Mouse (Mus musculus) liver, embryonic 11.5 days (tissue): ENCODE results near the gene Gm7324. TPM values are rescaled to one million over a fixed set of nuclear protein-coding genes. Genes with fewer than 3 reads are reported as not detected.
"Not testable (repeated sequence)": the region's sequence is repeated elsewhere in the genome, so short reads cannot be mapped to it uniquely, and the experiment has no call there.

Experiments
- ATAC-seq: fragments of 200-750 bp; cut with Nextera tagmentation; replicated peaks from 2 replicates; pipeline ENCODE4 v1.8.0; 2017; ENCODE audit warnings: moderate number of reproducible peaks, mild to moderate bottlenecking, moderate TSS enrichment, moderate library complexity; ENCODE audit not compliant: low FRiP score
- DNase-seq: peaks from one replicate; pipeline ENCODE4 v3.0.0-alpha.2; 2017; ENCODE audit warnings: low spot score
- H3K27ac ChIP-seq: fragments of 300-500 bp; sonication (generic); 2 replicates; pipeline ENCODE4 v1.5.1; 2014; ENCODE audit warnings: mild to moderate bottlenecking, low read depth, low read length, control low read depth
- H3K27me3 ChIP-seq: fragments of 300-500 bp; sonication (generic); replicated peaks from 2 replicates; pipeline ENCODE4 v1.6.1; 2014; ENCODE audit warnings: low read length, mixed read lengths; ENCODE audit not compliant: control insufficient read depth, insufficient read depth
- H3K36me3 ChIP-seq: fragments of 300-500 bp; sonication (generic); 2 replicates; pipeline ENCODE4 v1.6.1; 2014; ENCODE audit warnings: mild to moderate bottlenecking, low read length, moderate library complexity, mixed read lengths; ENCODE audit not compliant: control insufficient read depth, insufficient read depth
- H3K4me1 ChIP-seq: fragments of 300-500 bp; sonication (generic); replicated peaks from 2 replicates; pipeline ENCODE4 v1.6.1; 2014; ENCODE audit warnings: low read length, mixed read lengths; ENCODE audit not compliant: control insufficient read depth, insufficient read depth
- H3K4me2 ChIP-seq: fragments of 300-500 bp; sonication (generic); 2 replicates; pipeline ENCODE4 v1.6.1; 2014; ENCODE audit warnings: mild to moderate bottlenecking, control low read depth, moderate library complexity
- H3K4me3 ChIP-seq: fragments of 300-500 bp; sonication (generic); 2 replicates; pipeline ENCODE4 v1.5.1; 2014; ENCODE audit warnings: low read depth, low read length, control low read depth
- H3K9ac ChIP-seq: fragments of 300-500 bp; sonication (generic); 2 replicates; pipeline ENCODE4 v1.6.1; 2014; ENCODE audit warnings: low read depth, low read length, control low read depth
- H3K9me3 ChIP-seq: fragments of 300-500 bp; sonication (generic); 2 replicates; pipeline ENCODE4 v1.6.1; 2016; ENCODE audit warnings: low read length, inconsistent platforms, mixed read lengths; ENCODE audit not compliant: control insufficient read depth
- WGBS: fragments of 180-500 bp; shearing (Covaris S2); extraction: QIAGEN DNeasy Blood & Tissue Kit; methylation state at CpG from one replicate; pipeline ENCODE4 v1.1.7; 2014; 5-methylcytosine and 5-hydroxymethylcytosine counted together
- polyA plus RNA-seq: library from polyadenylated mRNA; unstranded; fragments of >200 nt; fragmentation: Nextera tagmentation; extraction: Ambion mirVana; gene quantifications from 2 replicates; pipeline ENCODE4 v1.2.1, GENCODE M21; 2014

Gene Gm7324
- 1.5 and 2.0 TPM in 2 replicates for polyA plus RNA-seq

DNA sequence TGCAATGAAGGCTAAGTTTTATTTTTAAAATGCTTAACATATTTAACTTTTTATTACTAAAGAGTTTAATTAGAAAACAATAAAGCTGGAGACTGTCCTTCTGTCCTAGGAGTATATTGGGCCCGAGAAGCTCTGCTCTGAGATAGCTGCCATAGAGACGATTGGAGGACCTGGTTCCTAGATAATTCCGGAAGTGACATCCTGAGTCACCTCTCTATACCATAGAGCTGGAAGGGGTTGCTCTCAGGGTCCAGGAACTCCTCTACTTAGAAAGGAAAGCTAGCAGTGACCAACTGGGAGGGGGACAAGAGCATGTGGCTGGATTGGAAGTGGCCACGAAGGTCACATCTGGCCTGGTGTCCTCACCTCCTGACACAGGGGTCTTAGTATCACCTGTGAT is at the start of gene Gm7324:
Gm7324 (plus strand) TSS at position 208 of the 400 bp plus-strand sequence.
- 83% methylated on average over 4 of the region's 4 CpGs for WGBS
- H3K36me3 ChIP-seq, H3K9ac ChIP-seq, ATAC-seq, H3K27me3 ChIP-seq, DNase-seq, H3K9me3 ChIP-seq, H3K4me3 ChIP-seq, H3K4me2 ChIP-seq, H3K27ac ChIP-seq, H3K4me1 ChIP-seq: not testable (repeated sequence)

DNA sequence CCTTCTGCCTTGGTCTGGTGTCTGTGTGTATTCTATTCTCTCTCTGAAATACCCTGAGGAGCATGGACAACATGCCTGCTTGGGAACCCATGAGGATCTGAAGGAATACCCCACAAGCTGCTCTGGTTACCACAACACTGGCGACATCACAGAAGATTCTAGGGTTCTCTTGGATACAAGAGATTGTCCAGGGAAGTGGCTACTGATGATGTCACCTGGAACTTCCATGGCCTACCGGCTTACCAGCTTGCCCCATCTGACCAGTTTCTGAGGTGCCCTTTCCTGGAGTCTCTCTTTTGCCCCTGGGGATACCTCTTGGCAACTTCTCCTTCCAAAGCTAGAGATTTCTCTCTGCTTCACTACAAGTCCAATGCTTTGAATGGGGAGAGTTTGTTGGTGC is 20.5 kb upstream of the Gm7324 start, which contains the start of gene Gm8165:
Gm8165 (minus strand) TSS at position 101 of the 400 bp plus-strand sequence.
- H3K9me3 ChIP-seq, DNase-seq, ATAC-seq, H3K27ac ChIP-seq, H3K4me3 ChIP-seq, H3K27me3 ChIP-seq, H3K36me3 ChIP-seq, H3K4me1 ChIP-seq, H3K9ac ChIP-seq, H3K4me2 ChIP-seq: not testable (repeated sequence)
- WGBS, result no CpG with 5 or more reads among the region's 2 CpGs

DNA sequence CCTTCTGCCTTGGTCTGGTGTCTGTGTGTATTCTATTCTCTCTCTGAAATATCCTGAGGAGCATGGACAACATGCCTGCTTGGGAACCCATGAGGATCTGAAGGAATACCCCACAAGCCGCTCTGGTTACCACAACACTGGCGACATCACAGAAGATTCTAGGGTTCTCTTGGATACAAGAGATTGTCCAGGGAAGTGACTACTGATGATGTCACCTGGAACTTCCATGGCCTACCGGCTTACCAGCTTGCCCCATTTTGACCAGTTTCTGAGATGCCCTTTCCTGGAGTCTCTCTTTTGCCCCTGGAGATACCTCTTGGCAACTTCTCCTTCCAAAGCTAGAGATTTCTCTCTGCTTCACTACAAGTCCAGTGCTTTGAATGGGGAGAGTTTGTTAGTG is 29.8 kb downstream of the Gm7324 start, which contains the start of gene Gm16506:
Gm16506 (minus strand) TSS at position 101 of the 400 bp plus-strand sequence.
- H3K4me1 ChIP-seq, H3K4me2 ChIP-seq, H3K9me3 ChIP-seq, H3K27ac ChIP-seq, H3K27me3 ChIP-seq, H3K9ac ChIP-seq, H3K4me3 ChIP-seq, ATAC-seq, DNase-seq, H3K36me3 ChIP-seq: not testable (repeated sequence)
- 90% methylated on average over 2 of the region's 3 CpGs for WGBS

DNA sequence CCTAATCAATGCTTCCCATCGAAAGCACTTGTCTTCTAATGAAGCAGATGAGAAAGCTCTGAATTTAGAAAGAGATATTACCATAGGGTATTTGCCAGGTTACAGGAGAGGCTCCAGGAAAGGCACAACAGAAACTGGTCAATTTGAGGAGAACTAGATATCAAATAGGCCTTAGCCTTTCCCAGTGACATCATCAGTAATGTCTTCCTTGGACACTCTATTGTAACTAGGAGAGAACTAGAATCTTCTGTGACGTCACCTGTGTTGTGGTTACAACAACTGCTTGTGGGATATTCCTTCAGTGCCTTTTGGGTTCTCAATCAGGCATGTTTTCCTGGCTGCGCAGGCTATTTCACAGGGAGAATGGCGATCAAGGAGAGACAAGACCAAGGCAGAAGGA is 49.9 kb downstream of the Gm7324 start, which contains the start of gene Gm6526:
Gm6526 (plus strand) TSS at position 301 of the 400 bp plus-strand sequence.
- not testable (repeated sequence) for ATAC-seq, H3K4me3 ChIP-seq, H3K36me3 ChIP-seq, H3K9ac ChIP-seq, H3K27me3 ChIP-seq, H3K9me3 ChIP-seq, H3K4me2 ChIP-seq, H3K4me1 ChIP-seq, H3K27ac ChIP-seq, DNase-seq
- WGBS, result 79% methylated on average over 4 of the region's 4 CpGs

Other genes with a start within 250 kb of the Gm7324 start
- gene Gm5799, start 154.3 kb upstream of the Gm7324 start, polyA plus RNA-seq, result not detected in 2 replicates
- gene Gm17654, start 118.7 kb upstream of the Gm7324 start, polyA plus RNA-seq, result not detected in 2 replicates
- gene Gm10375, start 89.8 kb upstream of the Gm7324 start, polyA plus RNA-seq, result not detected in 2 replicates
- not detected in 2 replicates for gene Gm8165, start 20.6 kb upstream of the Gm7324 start, polyA plus RNA-seq
- gene Gm16506, start 29.7 kb downstream of the Gm7324 start, polyA plus RNA-seq, result not detected in 2 replicates
- not detected in 2 replicates for gene Gm6526, start 50.0 kb downstream of the Gm7324 start, polyA plus RNA-seq
- not detected in 2 replicates for gene Gm8180, start 86.9 kb downstream of the Gm7324 start, polyA plus RNA-seq
- 4.4 and 10.1 TPM in 2 replicates for gene Ear1, start 177.7 kb downstream of the Gm7324 start, polyA plus RNA-seq
- gene Ear10, start 225.7 kb downstream of the Gm7324 start, polyA plus RNA-seq, result not detected in 2 replicates
- gene Gm8113, start 227.6 kb downstream of the Gm7324 start, polyA plus RNA-seq, result 24.1 and 25.5 TPM in 2 replicates